Mouse (Mus musculus): Measurements from ENCODE around the gene Clk3.

The Clk3 gene

DNA sequence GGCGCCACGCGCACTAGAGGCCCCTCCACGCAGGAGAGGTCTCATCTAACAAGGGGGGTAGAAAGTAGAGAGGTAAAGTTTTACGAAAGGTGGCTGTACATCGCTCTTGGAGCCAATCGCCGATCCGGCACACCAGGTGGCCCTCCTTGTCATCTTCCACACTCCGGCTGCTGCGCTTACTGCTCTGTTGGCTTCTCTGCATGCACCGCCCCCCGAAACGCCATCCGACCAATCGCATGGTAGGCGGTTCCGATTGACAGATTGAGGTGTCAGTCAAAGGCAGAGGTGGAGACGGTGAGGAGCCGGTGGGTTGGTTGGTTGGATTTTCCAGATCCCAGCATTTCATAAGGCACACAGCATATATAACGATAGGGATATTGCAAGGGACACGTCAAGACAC is 7.1 kb downstream of the Clk3 start:
- H3K4me3 ChIP-seq (replicated peaks; ENCODE audit: low read length) = peak overlapping the region; percentile 45
- TF ChIP-seq POU5F1 (IDR thresholded peaks at IDR 0.05; ENCODE audit: borderline replicate concordance, low read length) (no peak), NANOG (IDR thresholded peaks at IDR 0.05; ENCODE audit: borderline replicate concordance, low read length) (no peak), CTCF (conservative IDR thresholded peaks at IDR 0.05; ENCODE audit: low read length) (no peak)
- peaks cover 50% of the 10 kb centered on the region for H3K4me1 ChIP-seq (replicated peaks; ENCODE audit: low read depth, low read length)
- H3K27me3 ChIP-seq (ENCODE audit: insufficient read depth, low read length) = peaks cover under 1% of the 10 kb centered on the region; the same call in 1 of the 2 replicates
- no peaks in the 10 kb centered on the region for H3K9me3 ChIP-seq (ENCODE audit: low read length)
- H3K36me3 ChIP-seq (ENCODE audit: insufficient read depth, low read length) = peaks cover 82% of the 10 kb centered on the region

DNA sequence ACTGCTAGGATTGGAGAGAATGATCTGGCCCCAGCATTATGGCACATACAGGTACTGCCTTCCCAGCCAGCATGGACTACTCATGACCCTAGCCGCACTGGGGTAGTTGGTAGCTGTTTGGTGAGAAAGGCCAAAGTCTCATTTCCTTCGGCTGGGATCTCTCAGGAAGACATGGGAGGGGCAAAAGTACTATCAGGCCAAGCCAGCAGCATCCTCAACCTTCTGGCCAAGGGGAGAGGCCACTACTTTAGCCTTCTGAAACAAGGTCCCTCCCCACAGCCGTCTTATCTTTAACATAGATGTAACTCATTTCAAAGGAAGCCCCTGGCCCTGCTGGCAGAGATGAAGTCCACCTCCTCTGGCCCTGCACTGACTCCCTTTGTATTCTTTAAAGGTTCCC is 8.1 kb downstream of the Clk3 start:
- Histone ChIP-seq H3K36me3 (ENCODE audit: insufficient read depth, low read length) (peaks cover 92% of the 10 kb centered on the region), H3K9me3 (ENCODE audit: low read length) (no peaks in the 10 kb centered on the region), H3K4me3 (replicated peaks; ENCODE audit: low read length) (no peak overlapping the region), H3K4me1 (replicated peaks; ENCODE audit: low read depth, low read length) (peaks cover 40% of the 10 kb centered on the region), H3K27me3 (ENCODE audit: insufficient read depth, low read length) (no peaks in the 10 kb centered on the region)
- TF ChIP-seq CTCF (conservative IDR thresholded peaks at IDR 0.05; ENCODE audit: low read length) (no peak), POU5F1 (IDR thresholded peaks at IDR 0.05; ENCODE audit: borderline replicate concordance, low read length) (no peak), NANOG (IDR thresholded peaks at IDR 0.05; ENCODE audit: borderline replicate concordance, low read length) (no peak)

DNA sequence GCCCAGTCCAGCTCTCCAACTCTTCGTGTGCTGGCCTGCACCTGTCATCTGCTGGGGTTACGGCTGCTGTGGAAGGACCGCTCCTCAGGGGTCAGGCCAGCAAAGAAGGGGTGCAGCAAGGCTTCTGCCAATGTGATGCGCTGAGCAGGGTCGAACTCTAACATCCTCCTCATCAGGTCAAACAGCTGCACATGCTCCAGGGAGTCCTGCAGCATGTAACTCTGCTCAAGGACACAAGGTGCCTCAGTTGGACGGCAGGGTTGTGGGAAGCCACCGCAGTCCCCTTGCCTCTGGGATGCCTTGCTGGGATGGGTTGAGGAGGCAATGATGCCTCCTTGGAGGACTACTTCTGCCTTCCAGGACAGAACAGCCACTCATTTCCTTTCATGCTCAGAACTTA is 14.8 kb downstream of the Clk3 start:
- Histone ChIP-seq H3K36me3 (ENCODE audit: insufficient read depth, low read length) (peaks cover 100% of the 10 kb centered on the region), H3K4me3 (replicated peaks; ENCODE audit: low read length) (no peak overlapping the region), H3K9me3 (ENCODE audit: low read length) (no peaks in the 10 kb centered on the region), H3K27me3 (ENCODE audit: insufficient read depth, low read length) (no peaks in the 10 kb centered on the region), H3K4me1 (replicated peaks; ENCODE audit: low read depth, low read length) (0 out of 2 replicates have a peak, but pooled peaks cover 4% of the 10 kb centered on the region)
- TF ChIP-seq POU5F1 (IDR thresholded peaks at IDR 0.05; ENCODE audit: borderline replicate concordance, low read length) (no peak), CTCF (conservative IDR thresholded peaks at IDR 0.05; ENCODE audit: low read length) (no peak), NANOG (IDR thresholded peaks at IDR 0.05; ENCODE audit: borderline replicate concordance, low read length) (no peak)

DNA sequence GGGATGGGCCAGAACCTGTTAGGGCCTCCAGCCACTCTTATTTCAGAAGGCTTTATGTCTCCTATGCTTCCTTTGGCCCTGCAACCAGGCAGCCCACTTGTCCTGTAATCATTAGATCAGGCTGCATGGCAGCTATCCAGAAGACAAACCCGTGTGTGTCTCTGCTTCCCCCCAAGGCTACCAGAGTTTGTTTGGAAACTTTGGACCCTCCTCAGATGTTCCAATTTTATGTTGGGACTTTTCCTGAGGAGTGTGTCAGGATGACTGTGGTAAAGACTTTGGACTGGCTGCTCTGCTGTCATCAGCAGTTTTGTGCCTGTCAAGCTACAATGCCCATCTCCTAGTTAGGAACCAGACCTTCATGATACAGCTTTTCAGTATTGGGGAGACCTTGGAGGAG is 16.8 kb downstream of the Clk3 start:
- H3K36me3 ChIP-seq (ENCODE audit: insufficient read depth, low read length) = peaks cover 99% of the 10 kb centered on the region

DNA sequence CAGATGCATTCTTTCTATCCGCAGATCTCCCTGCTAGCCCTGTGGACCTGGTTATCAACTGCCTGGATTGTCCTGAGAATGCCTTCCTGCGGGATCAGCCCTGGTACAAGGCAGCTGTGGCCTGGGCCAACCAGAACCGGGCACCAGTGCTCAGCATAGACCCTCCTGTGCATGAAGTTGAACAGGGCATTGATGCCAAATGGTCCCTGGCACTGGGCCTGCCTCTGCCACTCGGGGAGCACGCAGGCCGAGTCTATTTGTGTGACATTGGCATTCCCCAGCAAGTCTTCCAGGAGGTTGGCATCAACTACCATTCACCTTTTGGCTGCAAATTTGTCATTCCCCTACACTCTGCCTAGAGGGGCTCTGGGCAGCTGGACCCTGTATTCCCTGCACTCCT is 17.5 kb downstream of the Clk3 start:
- H3K9me3 ChIP-seq (ENCODE audit: low read length) = no peaks in the 10 kb centered on the region
- H3K4me3 ChIP-seq (replicated peaks; ENCODE audit: low read length) = no peak overlapping the region
- H3K27me3 ChIP-seq (ENCODE audit: insufficient read depth, low read length) = no peaks in the 10 kb centered on the region
- no peak for TF ChIP-seq CTCF (conservative IDR thresholded peaks at IDR 0.05; ENCODE audit: low read length)
- no peak for TF ChIP-seq POU5F1 (IDR thresholded peaks at IDR 0.05; ENCODE audit: borderline replicate concordance, low read length)
- TF ChIP-seq NANOG (IDR thresholded peaks at IDR 0.05; ENCODE audit: borderline replicate concordance, low read length) = no peak
- H3K36me3 ChIP-seq (ENCODE audit: insufficient read depth, low read length) = peaks cover 99% of the 10 kb centered on the region
- 0 out of 2 replicates have a peak, but pooled peaks cover 4% of the 10 kb centered on the region for H3K4me1 ChIP-seq (replicated peaks; ENCODE audit: low read depth, low read length)

More for the DNA sequence above, 16.8 kb downstream of the Clk3 start:
- Histone ChIP-seq H3K4me1 (replicated peaks; ENCODE audit: low read depth, low read length) (0 out of 2 replicates have a peak, but pooled peaks cover 4% of the 10 kb centered on the region), H3K4me3 (replicated peaks; ENCODE audit: low read length) (no peak overlapping the region), H3K27me3 (ENCODE audit: insufficient read depth, low read length) (no peaks in the 10 kb centered on the region), H3K9me3 (ENCODE audit: low read length) (no peaks in the 10 kb centered on the region)
- TF ChIP-seq CTCF (conservative IDR thresholded peaks at IDR 0.05; ENCODE audit: low read length) = no peak
- no peak for TF ChIP-seq NANOG (IDR thresholded peaks at IDR 0.05; ENCODE audit: borderline replicate concordance, low read length)

DNA sequence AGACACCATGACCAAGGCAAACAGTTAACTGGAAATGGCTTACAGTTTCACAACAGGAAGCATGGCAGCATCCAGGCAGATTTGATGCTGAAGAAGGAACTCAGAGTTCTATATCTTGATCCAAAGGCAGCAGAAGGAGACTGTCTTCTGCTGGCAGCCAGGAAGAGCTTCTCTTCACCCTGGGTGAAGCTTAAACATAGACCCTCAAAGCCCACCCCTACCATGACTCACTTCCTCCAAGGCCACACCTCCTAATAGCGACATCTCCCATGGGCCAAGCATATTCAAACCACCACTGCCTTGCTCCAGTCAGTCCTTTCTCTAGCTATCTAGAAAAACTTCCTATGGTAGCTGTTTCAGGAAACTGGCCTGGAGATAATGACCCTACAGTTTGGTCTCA is 18.6 kb downstream of the Clk3 start:
- no peaks in the 10 kb centered on the region for H3K27me3 ChIP-seq (ENCODE audit: insufficient read depth, low read length)
- no peaks in the 10 kb centered on the region for H3K9me3 ChIP-seq (ENCODE audit: low read length)
- H3K4me1 ChIP-seq (replicated peaks; ENCODE audit: low read depth, low read length) = peaks cover 11% of the 10 kb centered on the region
- H3K36me3 ChIP-seq (ENCODE audit: insufficient read depth, low read length) = peaks cover 99% of the 10 kb centered on the region
- TF ChIP-seq NANOG (IDR thresholded peaks at IDR 0.05; ENCODE audit: borderline replicate concordance, low read length) = no peak
- no peak for TF ChIP-seq CTCF (conservative IDR thresholded peaks at IDR 0.05; ENCODE audit: low read length)
- no peak for TF ChIP-seq POU5F1 (IDR thresholded peaks at IDR 0.05; ENCODE audit: borderline replicate concordance, low read length)
- no peak overlapping the region for H3K4me3 ChIP-seq (replicated peaks; ENCODE audit: low read length)

DNA sequence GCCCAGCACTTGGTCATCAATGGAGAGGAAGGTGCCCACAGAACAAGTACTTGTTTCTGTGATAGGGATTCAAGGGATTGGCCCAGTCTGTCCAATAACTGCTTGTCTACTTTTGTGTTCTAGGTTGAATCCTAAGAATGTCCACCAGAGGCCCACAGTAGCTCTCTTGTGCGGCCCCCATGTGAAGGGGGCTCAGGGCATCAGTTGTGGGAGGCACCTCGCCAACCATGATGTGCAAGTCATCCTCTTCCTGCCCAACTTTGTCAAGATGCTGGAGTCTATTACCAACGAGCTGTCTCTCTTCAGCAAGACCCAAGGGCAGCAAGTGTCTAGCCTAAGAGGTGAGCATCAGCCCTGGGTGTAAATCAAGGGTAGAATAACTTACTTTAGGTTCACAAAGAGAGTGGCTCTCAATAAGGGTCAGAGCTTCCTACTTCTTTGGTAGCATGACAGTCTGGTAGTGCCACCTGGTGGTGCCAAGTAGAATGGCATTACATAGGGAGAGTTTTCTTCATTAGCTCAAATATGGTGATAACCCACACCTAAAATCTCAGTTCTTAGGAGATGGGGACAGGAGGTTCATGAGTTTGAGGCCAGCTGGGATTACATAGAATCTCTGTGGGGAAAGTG is 21.1 kb downstream of the Clk3 start:
- Histone ChIP-seq H3K4me1 (replicated peaks; ENCODE audit: low read depth, low read length) (peaks cover 14% of the 10 kb centered on the region), H3K27me3 (ENCODE audit: insufficient read depth, low read length) (no peaks in the 10 kb centered on the region)
- peak; percentile 88 for TF ChIP-seq CTCF (conservative IDR thresholded peaks at IDR 0.05; ENCODE audit: low read length)
- no peak for TF ChIP-seq POU5F1 (IDR thresholded peaks at IDR 0.05; ENCODE audit: borderline replicate concordance, low read length)
- no peak for TF ChIP-seq NANOG (IDR thresholded peaks at IDR 0.05; ENCODE audit: borderline replicate concordance, low read length)

DNA sequence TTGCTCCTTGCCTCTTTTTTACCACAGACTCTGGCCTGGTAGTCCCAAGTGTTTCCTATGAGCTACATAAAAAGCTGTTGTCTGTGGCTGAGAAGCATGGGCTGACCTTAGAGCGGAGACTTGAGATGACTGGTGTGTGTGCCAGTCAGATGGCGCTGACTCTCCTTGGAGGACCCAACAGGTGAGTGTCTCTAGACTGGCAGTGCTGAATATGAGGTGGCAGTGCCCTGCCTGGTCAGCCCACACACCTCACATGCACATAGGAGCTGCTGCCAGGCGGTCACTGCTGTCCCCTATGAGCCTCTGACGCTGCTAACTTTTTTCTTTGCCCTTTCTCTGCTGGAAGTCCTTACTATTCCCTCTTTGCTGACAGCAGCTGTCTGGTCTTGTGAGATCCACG is 25.8 kb downstream of the Clk3 start:
- Histone ChIP-seq H3K4me1 (replicated peaks; ENCODE audit: low read depth, low read length) (peaks cover 26% of the 10 kb centered on the region), H3K36me3 (ENCODE audit: insufficient read depth, low read length) (peaks cover 90% of the 10 kb centered on the region), H3K27me3 (ENCODE audit: insufficient read depth, low read length) (no peaks in the 10 kb centered on the region), H3K4me3 (replicated peaks; ENCODE audit: low read length) (no peak overlapping the region), H3K9me3 (ENCODE audit: low read length) (no peaks in the 10 kb centered on the region)
- TF ChIP-seq NANOG (IDR thresholded peaks at IDR 0.05; ENCODE audit: borderline replicate concordance, low read length) (no peak), CTCF (conservative IDR thresholded peaks at IDR 0.05; ENCODE audit: low read length) (no peak), POU5F1 (IDR thresholded peaks at IDR 0.05; ENCODE audit: borderline replicate concordance, low read length) (no peak)

More for the DNA sequence above, 21.1 kb downstream of the Clk3 start:
- Histone ChIP-seq H3K9me3 (ENCODE audit: low read length) (no peaks in the 10 kb centered on the region), H3K36me3 (ENCODE audit: insufficient read depth, low read length) (peaks cover 99% of the 10 kb centered on the region), H3K4me3 (replicated peaks; ENCODE audit: low read length) (no peak overlapping the region)

DNA sequence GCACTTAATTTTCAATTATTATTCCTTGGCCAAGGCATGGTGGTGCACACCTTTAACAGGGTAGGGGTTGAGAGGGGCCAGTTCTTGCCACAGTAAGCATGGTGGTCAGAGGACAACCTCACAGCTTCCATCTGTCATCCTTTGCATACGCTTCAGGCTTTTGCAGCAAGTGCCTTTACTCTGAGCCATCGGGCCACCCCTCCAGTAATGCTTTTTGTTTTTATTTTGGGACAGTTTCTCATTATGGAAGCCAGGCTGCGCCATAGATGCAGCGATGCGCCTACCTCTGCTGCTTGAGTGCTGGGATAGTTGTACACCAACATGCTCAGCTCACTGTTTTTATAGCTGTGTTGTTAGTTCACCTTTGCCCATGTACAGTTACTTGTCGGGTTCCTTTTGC is 32.1 kb downstream of the Clk3 start:
- no peak for TF ChIP-seq CTCF (conservative IDR thresholded peaks at IDR 0.05; ENCODE audit: low read length)
- no peak for TF ChIP-seq NANOG (IDR thresholded peaks at IDR 0.05; ENCODE audit: borderline replicate concordance, low read length)
- no peak for TF ChIP-seq POU5F1 (IDR thresholded peaks at IDR 0.05; ENCODE audit: borderline replicate concordance, low read length)
- Histone ChIP-seq H3K36me3 (ENCODE audit: insufficient read depth, low read length) (peaks cover 83% of the 10 kb centered on the region), H3K9me3 (ENCODE audit: low read length) (no peaks in the 10 kb centered on the region), H3K27me3 (ENCODE audit: insufficient read depth, low read length) (no peaks in the 10 kb centered on the region), H3K4me3 (replicated peaks; ENCODE audit: low read length) (no peak overlapping the region), H3K4me1 (replicated peaks; ENCODE audit: low read depth, low read length) (peaks cover 12% of the 10 kb centered on the region)

Data from E14TG2a.4 (cell line).